Mouse (Mus musculus): Measurements from ENCODE around the gene Dnajc9. TPM values are rescaled to one million over a fixed set of nuclear protein-coding genes. Genes with fewer than 3 reads are reported as not detected.

Gene Dnajc9
- 128 and 179 TPM in 2 replicates for polyA plus RNA-seq (2016; fragmentation: Nextera tagmentation; extraction: Ambion mirVana)

- under 1% methylated on average over 59 of the region's 59 CpGs for WGBS
Measured at GRCm38 (mm10) chr14:20388441-20389129, at the start of gene Dnajc9. Dnajc9 (minus strand) TSS chr14:20388910.

GRCm38 (mm10) chr14:20436976-20437375 lies 48.3 kb upstream of the Dnajc9 start:
- WGBS = 67% methylated on average over 6 of the region's 6 CpGs
- H3K36me3 ChIP-seq = no peaks in the 10 kb centered on the region
- no peak overlapping the region for H3K4me3 ChIP-seq
- no peak for DNase-seq (ENCODE audit: low spot score)
- H3K27me3 ChIP-seq (ENCODE audit: insufficient read depth, poor library complexity, severe bottlenecking) = no peaks in the 10 kb centered on the region
- no peaks in the 10 kb centered on the region for H3K4me1 ChIP-seq
- no peaks in the 10 kb centered on the region for H3K9me3 ChIP-seq
- no peak overlapping the region for H3K27ac ChIP-seq

More at GRCm38 (mm10) chr14:20388441-20389129, at the start of gene Dnajc9:
- no peaks in the 10 kb centered on the region for H3K9me3 ChIP-seq
- peak within 1 kb of the TSS; percentile 93 for H3K27ac ChIP-seq
- H3K27me3 ChIP-seq (ENCODE audit: insufficient read depth, poor library complexity, severe bottlenecking) = no peaks in the 10 kb centered on the region
- peaks cover 34% of the 10 kb centered on the region for H3K4me1 ChIP-seq
- peaks cover 57% of the 10 kb centered on the region for H3K36me3 ChIP-seq
- H3K4me3 ChIP-seq = peak within 1 kb of the TSS; percentile 82
- peak; percentile 97 for DNase-seq (ENCODE audit: low spot score)

GRCm38 (mm10) chr14:20432420-20432819 lies 43.7 kb upstream of the Dnajc9 start:
- 85% methylated on average over 4 of the region's 4 CpGs for WGBS
- no peaks in the 10 kb centered on the region for H3K4me1 ChIP-seq
- no peak for DNase-seq (ENCODE audit: low spot score)
- no peak overlapping the region for H3K4me3 ChIP-seq
- H3K27ac ChIP-seq = no peak overlapping the region
- no peaks in the 10 kb centered on the region for H3K27me3 ChIP-seq (ENCODE audit: insufficient read depth, poor library complexity, severe bottlenecking)
- H3K9me3 ChIP-seq = no peaks in the 10 kb centered on the region
- H3K36me3 ChIP-seq = no peaks in the 10 kb centered on the region

GRCm38 (mm10) chr14:20431726-20432125 lies 43.0 kb upstream of the Dnajc9 start:
- no peak for DNase-seq (ENCODE audit: low spot score)
- no peaks in the 10 kb centered on the region for H3K9me3 ChIP-seq
- H3K4me1 ChIP-seq = no peaks in the 10 kb centered on the region
- no peaks in the 10 kb centered on the region for H3K36me3 ChIP-seq
- 80% methylated on average over 6 of the region's 6 CpGs for WGBS
- H3K4me3 ChIP-seq = no peak overlapping the region
- H3K27ac ChIP-seq = no peak overlapping the region
- no peaks in the 10 kb centered on the region for H3K27me3 ChIP-seq (ENCODE audit: insufficient read depth, poor library complexity, severe bottlenecking)

GRCm38 (mm10) chr14:20429833-20430232 lies 41.1 kb upstream of the Dnajc9 start:
- no peaks in the 10 kb centered on the region for H3K9me3 ChIP-seq
- no peaks in the 10 kb centered on the region for H3K27me3 ChIP-seq (ENCODE audit: insufficient read depth, poor library complexity, severe bottlenecking)
- H3K4me3 ChIP-seq = no peak overlapping the region
- no peak for DNase-seq (ENCODE audit: low spot score)
- no peaks in the 10 kb centered on the region for H3K36me3 ChIP-seq
- H3K4me1 ChIP-seq = no peaks in the 10 kb centered on the region
- no peak overlapping the region for H3K27ac ChIP-seq
- WGBS = 48% methylated on average over 1 of the region's 1 CpGs

- 28% methylated on average over 1 of the region's 1 CpGs for WGBS
- Histone ChIP-seq H3K27ac (no peak overlapping the region), H3K9me3 (no peaks in the 10 kb centered on the region), H3K4me1 (no peaks in the 10 kb centered on the region), H3K4me3 (no peak overlapping the region), H3K36me3 (no peaks in the 10 kb centered on the region), H3K27me3 (ENCODE audit: insufficient read depth, poor library complexity, severe bottlenecking) (no peaks in the 10 kb centered on the region)
- DNase-seq (ENCODE audit: low spot score) = no peak
Measured at GRCm38 (mm10) chr14:20428593-20428992, 39.9 kb upstream of the Dnajc9 start.

GRCm38 (mm10) chr14:20423046-20423445 lies 34.3 kb upstream of the Dnajc9 start:
- Histone ChIP-seq H3K27ac (no peak overlapping the region), H3K9me3 (no peaks in the 10 kb centered on the region), H3K4me1 (no peaks in the 10 kb centered on the region), H3K36me3 (no peaks in the 10 kb centered on the region), H3K4me3 (no peak overlapping the region), H3K27me3 (ENCODE audit: insufficient read depth, poor library complexity, severe bottlenecking) (no peaks in the 10 kb centered on the region)
- WGBS = 79% methylated on average over 6 of the region's 6 CpGs
- no peak for DNase-seq (ENCODE audit: low spot score)

GRCm38 (mm10) chr14:20422257-20422656 lies 33.5 kb upstream of the Dnajc9 start:
- Histone ChIP-seq H3K4me3 (no peak overlapping the region), H3K27ac (no peak overlapping the region), H3K27me3 (ENCODE audit: insufficient read depth, poor library complexity, severe bottlenecking) (no peaks in the 10 kb centered on the region), H3K36me3 (no peaks in the 10 kb centered on the region), H3K4me1 (no peaks in the 10 kb centered on the region), H3K9me3 (no peaks in the 10 kb centered on the region)
- no peak for DNase-seq (ENCODE audit: low spot score)
- 63% methylated on average over 7 of the region's 7 CpGs for WGBS

- Histone ChIP-seq H3K4me3 (no peak overlapping the region), H3K4me1 (no peaks in the 10 kb centered on the region), H3K9me3 (no peaks in the 10 kb centered on the region), H3K36me3 (no peaks in the 10 kb centered on the region), H3K27me3 (ENCODE audit: insufficient read depth, poor library complexity, severe bottlenecking) (no peaks in the 10 kb centered on the region), H3K27ac (no peak overlapping the region)
- WGBS = 33% methylated on average over 1 of the region's 1 CpGs
- no peak for DNase-seq (ENCODE audit: low spot score)
Measured at GRCm38 (mm10) chr14:20400071-20400470, 11.4 kb upstream of the Dnajc9 start.

GRCm38 (mm10) chr14:20398864-20399263 lies 10.2 kb upstream of the Dnajc9 start:
- H3K4me3 ChIP-seq = no peak overlapping the region
- no peak for DNase-seq (ENCODE audit: low spot score)
- H3K4me1 ChIP-seq = peaks cover 4% of the 10 kb centered on the region; the same call in 1 of the 2 replicates
- WGBS = 48% methylated on average over 4 of the region's 4 CpGs
- no peaks in the 10 kb centered on the region for H3K9me3 ChIP-seq
- no peak overlapping the region for H3K27ac ChIP-seq
- no peaks in the 10 kb centered on the region for H3K27me3 ChIP-seq (ENCODE audit: insufficient read depth, poor library complexity, severe bottlenecking)
- no peaks in the 10 kb centered on the region for H3K36me3 ChIP-seq

GRCm38 (mm10) chr14:20397220-20397619 lies 8.5 kb upstream of the Dnajc9 start:
- no peaks in the 10 kb centered on the region for H3K27me3 ChIP-seq (ENCODE audit: insufficient read depth, poor library complexity, severe bottlenecking)
- H3K4me1 ChIP-seq = peaks cover 6% of the 10 kb centered on the region
- H3K9me3 ChIP-seq = no peaks in the 10 kb centered on the region
- WGBS = 80% methylated on average over 9 of the region's 9 CpGs
- no peak overlapping the region for H3K4me3 ChIP-seq
- H3K27ac ChIP-seq = no peak overlapping the region
- DNase-seq (ENCODE audit: low spot score) = no peak
- H3K36me3 ChIP-seq = no peaks in the 10 kb centered on the region

- Histone ChIP-seq H3K27ac (peak within 1 kb of the TSS; percentile 96), H3K4me1 (peaks cover 15% of the 10 kb centered on the region), H3K9me3 (no peaks in the 10 kb centered on the region), H3K27me3 (ENCODE audit: insufficient read depth, poor library complexity, severe bottlenecking) (no peaks in the 10 kb centered on the region), H3K36me3 (peaks cover 20% of the 10 kb centered on the region), H3K4me3 (peak within 1 kb of the TSS; percentile 81)
- WGBS = under 1% methylated on average over 68 of the region's 68 CpGs
- DNase-seq (ENCODE audit: low spot score) = peak; percentile 98
Measured at GRCm38 (mm10) chr14:20393205-20393913, 4.6 kb upstream of the Dnajc9 start, which contains the start of gene Mrps16. Mrps16 (minus strand) TSS chr14:20393634.

GRCm38 (mm10) chr14:20392326-20392725 lies 3.6 kb upstream of the Dnajc9 start:
- H3K27ac ChIP-seq = no peak overlapping the region
- no peaks in the 10 kb centered on the region for H3K9me3 ChIP-seq
- peaks cover 24% of the 10 kb centered on the region for H3K36me3 ChIP-seq
- WGBS = 77% methylated on average over 4 of the region's 4 CpGs
- DNase-seq (ENCODE audit: low spot score) = no peak
- H3K4me3 ChIP-seq = peak overlapping the region; percentile 34; the same call in 1 of the 2 replicates
- no peaks in the 10 kb centered on the region for H3K27me3 ChIP-seq (ENCODE audit: insufficient read depth, poor library complexity, severe bottlenecking)
- peaks cover 24% of the 10 kb centered on the region for H3K4me1 ChIP-seq
